15 mouse cellular contexts compared by ENCODE assay signal in the genomic region with DNA sequence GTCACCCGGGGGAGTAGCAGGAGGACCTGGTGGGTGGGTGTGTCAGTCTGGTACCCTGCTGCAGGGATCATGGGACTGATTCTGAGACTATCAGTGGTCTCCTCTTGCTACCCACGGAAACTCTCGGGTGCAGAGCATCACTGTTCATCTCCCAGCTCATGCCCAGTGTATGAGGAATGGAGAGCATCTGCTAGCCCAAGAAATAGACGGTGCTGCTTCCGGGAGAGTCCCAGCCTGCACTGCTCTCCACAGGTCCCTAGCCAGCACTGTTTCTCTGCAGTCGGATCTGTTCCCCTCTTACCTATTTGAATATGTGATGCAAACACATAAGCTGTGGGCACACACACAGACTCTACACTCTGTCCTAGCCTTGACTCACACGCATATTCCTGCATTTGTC.
"Had no signal": no experiment of that assay in that cellular context is flagged by ENCODE, and none has a peak within 500 bp of the region (broad histone marks: within the 10 kb centered on the region; RNA-seq: fewer than 3 reads in every experiment).

No protein-coding gene starts in this region.

- H3K9me3 ChIP-seq: megakaryocyte, embryonic 14.5 days; midbrain, embryonic 13.5 days; midbrain, embryonic 15.5 days; neural tube, embryonic 12.5 days; stomach, embryonic 15.5 days had no signal

- H3K36me3 ChIP-seq: midbrain, embryonic 13.5 days; midbrain, embryonic 15.5 days; neural tube, embryonic 12.5 days; stomach, embryonic 15.5 days had no signal

- ATAC-seq: midbrain, embryonic 13.5 days; midbrain, embryonic 15.5 days had no signal

- H3K27me3 ChIP-seq: midbrain, embryonic 13.5 days; midbrain, embryonic 15.5 days; neural tube, embryonic 12.5 days; stomach, embryonic 15.5 days had no signal

- H3K4me2 ChIP-seq: lung, embryonic 14.5 days; midbrain, embryonic 11.5 days; midbrain, embryonic 13.5 days; midbrain, embryonic 15.5 days; neural tube, embryonic 12.5 days; stomach, embryonic 15.5 days had no signal

- H3K4me3 ChIP-seq: midbrain, embryonic 13.5 days; midbrain, embryonic 15.5 days; neural tube, embryonic 12.5 days; stomach, embryonic 15.5 days had no signal

- H3K9ac ChIP-seq: lung, embryonic 14.5 days; midbrain, embryonic 13.5 days; midbrain, embryonic 15.5 days; neural tube, embryonic 12.5 days; stomach, embryonic 15.5 days had no signal

- H3K4me1 ChIP-seq: megakaryocyte, embryonic 14.5 days; midbrain, embryonic 13.5 days; midbrain, embryonic 15.5 days; neural tube, embryonic 12.5 days; stomach, embryonic 15.5 days had no signal

- H3K27ac ChIP-seq: macrophage; midbrain, embryonic 13.5 days; midbrain, embryonic 15.5 days; neural tube, embryonic 12.5 days; stomach, embryonic 15.5 days; stomach, postnatal 0 days had no signal

- DNase-seq: lung, adult 18-20 months; lung, embryonic 14.5 days; lung, postnatal 10 days; lung, postnatal 36 days; thymus, adult 2 months; thymus, postnatal 25 days; thymus, postnatal 4 days had no signal
